Mouse (Mus musculus) forebrain, embryonic 10.5 days (tissue): ENCODE data around the gene Rab23. TPM values are rescaled to one million over a fixed set of nuclear protein-coding genes. Genes with fewer than 3 reads are reported as not detected.

Experiments
- DNase-seq: peaks from one replicate; pipeline ENCODE4 v3.0.0-alpha.2; 2017; ENCODE audit warnings: low spot score; ENCODE audit errors: extremely low spot score
- H3K27ac ChIP-seq: fragments of 300-500 bp; sonication (generic); 2 replicates; pipeline ENCODE4 v1.5.1; 2016; ENCODE audit warnings: mild to moderate bottlenecking
- H3K27me3 ChIP-seq: fragments of 300-500 bp; sonication (generic); 2 replicates; pipeline ENCODE4 v1.6.1; 2016; ENCODE audit warnings: mild to moderate bottlenecking; ENCODE audit not compliant: poor library complexity, severe bottlenecking
- H3K36me3 ChIP-seq: fragments of 300-500 bp; sonication (generic); replicated peaks from 2 replicates; pipeline ENCODE4 v1.6.1; 2016; ENCODE audit warnings: mild to moderate bottlenecking, moderate library complexity
- H3K4me1 ChIP-seq: fragments of 300-500 bp; sonication (generic); 2 replicates; pipeline ENCODE4 v1.6.1; 2016
- H3K4me3 ChIP-seq: fragments of 300-500 bp; sonication (generic); 2 replicates; pipeline ENCODE4 v1.5.1; 2016; ENCODE audit warnings: mild to moderate bottlenecking, moderate library complexity
- H3K9me3 ChIP-seq: fragments of 300-500 bp; sonication (generic); 2 replicates; pipeline ENCODE4 v1.6.1; 2016; ENCODE audit warnings: mild to moderate bottlenecking, moderate library complexity
- WGBS: fragments of 180-500 bp; shearing (Covaris S2); methylation state at CpG from one replicate; pipeline ENCODE4 v1.1.7; 2016; 5-methylcytosine and 5-hydroxymethylcytosine counted together
- polyA plus RNA-seq: library from polyadenylated mRNA; unstranded; fragments of >200 nt; fragmentation: Nextera tagmentation; extraction: Ambion mirVana; gene quantifications from 2 replicates; pipeline ENCODE4 v1.2.1, GENCODE M21; 2016

The Rab23 gene
- polyA plus RNA-seq = 31.1 and 34.8 TPM in 2 replicates

DNA sequence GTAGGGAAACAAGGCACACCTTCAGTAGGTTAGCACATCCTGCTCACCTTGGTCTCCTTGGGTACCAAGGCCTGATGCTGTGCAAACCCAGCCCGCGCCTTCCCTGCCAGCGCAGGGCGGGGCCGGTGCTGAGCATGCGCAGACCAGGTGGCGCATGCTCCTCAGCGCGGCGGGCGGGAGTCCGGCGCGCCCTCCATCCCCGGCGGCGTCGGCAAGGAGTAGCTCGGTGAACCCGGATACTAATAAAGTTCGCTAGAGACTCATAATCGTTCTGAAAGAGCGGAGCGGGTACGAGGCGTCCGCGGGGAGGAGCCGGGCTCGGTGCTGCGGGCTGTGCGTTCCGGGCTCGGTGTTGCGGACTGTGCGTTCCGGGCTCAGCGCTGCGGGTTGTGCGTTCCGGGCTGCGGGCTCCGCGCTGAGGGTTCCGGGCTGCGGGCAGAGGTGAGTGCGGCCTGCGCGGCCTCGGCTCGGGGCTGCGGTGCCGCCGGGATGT lies at the start of gene Rab23:
Gene Rab23, plus strand, starts transcription at position 155 of the 493 bp plus-strand sequence.
- H3K4me3 ChIP-seq = peak within 1 kb of the TSS; percentile 91
- under 1% methylated on average over 54 of the region's 54 CpGs for WGBS
- peaks cover 16% of the 10 kb centered on the region for H3K4me1 ChIP-seq
- DNase-seq = peak; percentile 78
- H3K36me3 ChIP-seq = peaks cover 32% of the 10 kb centered on the region
- no peaks in the 10 kb centered on the region for H3K27me3 ChIP-seq
- no peaks in the 10 kb centered on the region for H3K9me3 ChIP-seq
- peak within 1 kb of the TSS; percentile 96 for H3K27ac ChIP-seq

DNA sequence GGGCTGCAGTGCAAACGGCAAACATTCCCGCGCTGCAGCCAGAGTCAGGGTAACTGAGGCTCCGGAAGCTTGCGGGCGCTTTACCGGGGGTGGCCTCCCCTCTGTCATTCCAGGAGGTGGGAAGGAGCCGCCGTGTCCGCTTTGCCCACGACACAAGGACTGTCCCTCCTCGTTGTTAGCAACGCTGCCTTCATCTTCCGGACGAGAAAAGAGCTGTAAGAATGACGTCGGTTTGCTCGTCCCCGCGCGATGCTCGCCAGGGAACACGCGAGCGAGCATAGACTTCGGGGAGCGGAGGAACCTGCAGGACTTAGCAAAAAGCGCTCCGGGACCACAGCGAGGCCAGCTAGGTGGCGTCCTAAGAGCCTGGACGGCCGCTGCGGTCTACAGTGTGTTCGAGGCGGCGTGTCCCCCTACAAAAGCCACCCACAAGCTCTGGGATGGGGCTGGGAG lies 49.5 kb upstream of the Rab23 start:
- Histone ChIP-seq H3K27ac (peak overlapping the region; percentile 88), H3K4me3 (peak overlapping the region; percentile 73), H3K27me3 (no peaks in the 10 kb centered on the region), H3K4me1 (peaks cover 16% of the 10 kb centered on the region), H3K9me3 (no peaks in the 10 kb centered on the region), H3K36me3 (peaks cover 32% of the 10 kb centered on the region)
- DNase-seq = peak; percentile 71
- WGBS = under 1% methylated on average over 37 of the region's 37 CpGs

DNA sequence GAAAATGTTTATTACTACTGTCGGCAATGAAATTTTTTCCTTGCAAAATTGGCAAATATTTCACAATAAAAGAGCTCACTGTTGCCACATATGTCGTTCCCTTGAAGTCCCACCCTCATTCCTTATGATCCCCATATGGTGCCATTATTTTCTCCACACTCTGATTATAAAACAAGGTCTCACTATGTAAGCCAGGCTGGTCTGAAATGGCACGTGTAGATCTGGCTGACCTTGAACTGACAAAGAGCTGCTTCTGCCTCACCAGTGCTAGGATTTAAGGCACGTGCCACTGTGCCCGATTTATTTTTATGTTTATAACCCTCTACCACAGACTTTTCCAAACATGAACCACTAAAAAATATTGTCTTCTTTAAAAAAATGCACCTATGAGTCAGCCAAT lies 48.2 kb upstream of the Rab23 start:
- Histone ChIP-seq H3K4me1 (peaks cover 16% of the 10 kb centered on the region), H3K27ac (no peak overlapping the region), H3K9me3 (no peaks in the 10 kb centered on the region), H3K27me3 (no peaks in the 10 kb centered on the region), H3K4me3 (no peak overlapping the region), H3K36me3 (peaks cover 19% of the 10 kb centered on the region)
- 85% methylated on average over 5 of the region's 5 CpGs for WGBS
- DNase-seq = no peak

DNA sequence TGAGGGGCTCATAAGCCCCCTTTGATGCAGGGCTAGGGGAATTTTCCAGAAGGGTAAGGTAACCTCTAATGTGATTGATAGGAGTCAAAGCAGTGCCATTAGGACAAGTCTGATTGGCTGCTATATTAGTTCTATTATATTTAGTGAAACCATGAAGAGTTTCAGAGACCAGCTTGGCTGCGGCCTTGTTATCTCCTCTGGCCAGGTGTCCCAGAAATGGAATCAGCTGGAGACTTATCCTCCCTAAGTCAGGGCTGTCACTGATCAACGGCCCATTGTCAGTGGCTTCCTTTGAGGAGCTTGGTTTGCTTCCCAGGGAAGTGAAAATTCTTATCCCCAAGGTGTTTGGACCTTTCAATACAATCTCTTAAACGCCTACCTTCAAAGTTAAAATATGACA lies 47.6 kb upstream of the Rab23 start:
- H3K27ac ChIP-seq = no peak overlapping the region
- peaks cover 13% of the 10 kb centered on the region for H3K36me3 ChIP-seq
- H3K4me3 ChIP-seq = no peak overlapping the region
- peaks cover 16% of the 10 kb centered on the region for H3K4me1 ChIP-seq
- WGBS = 65% methylated on average over 3 of the region's 3 CpGs
- no peaks in the 10 kb centered on the region for H3K27me3 ChIP-seq
- no peaks in the 10 kb centered on the region for H3K9me3 ChIP-seq
- DNase-seq = no peak

DNA sequence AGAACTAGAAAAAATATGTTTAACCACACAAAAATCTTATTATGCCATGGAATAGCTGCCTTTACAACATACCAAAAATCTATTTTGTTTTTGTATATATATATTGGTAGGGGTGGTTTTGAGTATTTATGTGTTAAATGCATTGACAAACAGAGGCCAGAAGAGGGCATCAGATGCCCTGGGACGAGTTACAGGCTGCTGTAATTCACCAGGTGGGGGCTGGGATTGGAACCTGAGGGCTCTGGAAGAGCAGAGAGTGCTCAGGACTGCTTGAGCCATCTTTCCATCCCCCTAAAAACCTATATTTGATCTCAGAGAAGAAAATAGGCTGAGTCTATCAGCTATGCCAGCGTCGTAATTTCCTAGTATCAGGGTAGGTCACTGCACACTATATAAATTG lies 47.2 kb upstream of the Rab23 start:
- no peak for DNase-seq
- Histone ChIP-seq H3K9me3 (no peaks in the 10 kb centered on the region), H3K4me3 (no peak overlapping the region), H3K36me3 (peaks cover 8% of the 10 kb centered on the region), H3K4me1 (peaks cover 16% of the 10 kb centered on the region), H3K27ac (no peak overlapping the region), H3K27me3 (no peaks in the 10 kb centered on the region)
- WGBS = 19% methylated on average over 3 of the region's 3 CpGs

DNA sequence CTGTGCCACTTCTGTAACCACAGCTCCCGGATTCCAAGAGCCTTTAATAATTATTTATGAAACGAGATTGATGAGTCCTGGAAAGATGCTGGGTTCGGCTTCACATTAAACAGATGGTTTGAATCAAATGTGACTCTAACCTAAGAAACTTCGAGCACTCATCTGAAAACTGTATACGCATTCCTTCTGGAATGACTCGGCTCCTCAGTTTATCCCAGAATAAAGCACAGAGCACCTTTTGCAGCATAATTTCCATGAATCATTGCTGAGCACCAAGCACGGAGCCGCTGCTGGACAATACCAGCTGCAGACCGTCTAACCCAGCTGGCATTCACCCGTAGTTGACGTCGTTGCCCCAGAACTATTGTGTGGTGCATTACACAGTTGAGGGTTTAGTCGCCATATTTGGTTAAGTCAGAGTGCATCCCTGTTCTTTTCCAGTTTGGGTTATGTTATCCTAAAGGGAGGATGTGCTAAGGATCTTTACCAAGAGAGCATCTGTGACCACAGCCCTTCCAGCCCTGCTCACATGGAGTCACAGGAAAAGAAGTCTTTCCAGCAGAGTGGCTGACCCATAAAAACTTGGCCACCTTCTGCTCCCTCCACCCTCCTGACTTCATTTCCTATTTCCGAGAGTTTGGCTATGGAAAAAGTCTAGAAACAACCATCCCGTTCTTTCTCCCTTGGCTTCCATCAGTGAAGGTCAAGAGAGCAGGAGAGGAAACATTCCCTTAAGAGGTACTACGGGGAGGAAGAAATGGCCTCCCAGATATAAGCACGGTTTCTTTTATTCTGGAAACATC lies 46.3 kb upstream of the Rab23 start:
- Histone ChIP-seq H3K27ac (no peak overlapping the region), H3K27me3 (no peaks in the 10 kb centered on the region), H3K4me1 (peaks cover 12% of the 10 kb centered on the region), H3K9me3 (no peaks in the 10 kb centered on the region), H3K36me3 (peaks cover under 1% of the 10 kb centered on the region; the same call in 1 of the 2 replicates), H3K4me3 (no peak overlapping the region)
- WGBS = 88% methylated on average over 17 of the region's 17 CpGs
- no peak for DNase-seq

DNA sequence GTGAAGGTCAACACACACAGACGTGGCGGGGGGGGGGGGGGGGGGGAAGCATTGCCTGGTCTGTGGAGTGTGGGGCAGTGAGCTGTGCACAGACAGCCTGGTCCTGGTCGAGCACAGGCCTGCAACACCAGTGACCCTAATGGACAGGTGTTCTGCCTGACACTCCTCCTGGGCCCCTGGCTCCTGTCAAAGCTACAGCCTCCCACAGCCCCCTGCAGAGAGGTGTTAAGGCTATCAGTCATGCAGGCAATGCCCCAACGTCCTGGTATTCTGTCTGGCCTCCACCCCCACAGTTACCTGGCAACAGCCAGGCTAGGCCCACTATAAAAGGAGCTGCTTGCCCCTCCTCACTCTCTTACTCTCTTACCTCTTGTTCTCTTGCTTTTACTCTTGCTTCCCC lies 39.3 kb upstream of the Rab23 start:
- Histone ChIP-seq H3K36me3 (no peaks in the 10 kb centered on the region), H3K4me3 (no peak overlapping the region), H3K27ac (no peak overlapping the region), H3K9me3 (peaks cover 3% of the 10 kb centered on the region; the same call in 1 of the 2 replicates), H3K27me3 (no peaks in the 10 kb centered on the region), H3K4me1 (no peaks in the 10 kb centered on the region)
- DNase-seq = no peak
- WGBS = 56% methylated on average over 4 of the region's 4 CpGs

DNA sequence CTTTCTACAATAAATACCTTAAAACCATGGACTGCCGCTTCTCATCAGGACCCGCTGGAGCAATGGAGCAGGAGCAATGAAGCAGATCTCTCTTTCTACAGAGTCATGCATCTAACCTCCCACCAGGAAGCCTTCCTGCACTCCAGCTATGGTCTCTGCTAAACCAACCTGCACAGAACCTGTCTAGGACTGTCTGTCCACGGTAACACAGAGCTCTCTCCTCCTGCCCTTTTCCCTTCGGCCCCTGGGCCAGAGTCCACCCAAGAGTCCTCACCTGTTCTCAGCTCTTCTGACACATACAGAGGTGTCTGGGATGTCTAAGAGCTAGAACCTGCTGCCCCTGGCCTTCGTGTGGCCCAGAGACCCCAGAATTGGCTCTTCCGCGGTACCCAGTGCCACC lies 38.8 kb upstream of the Rab23 start:
- Histone ChIP-seq H3K27me3 (no peaks in the 10 kb centered on the region), H3K36me3 (no peaks in the 10 kb centered on the region), H3K9me3 (peaks cover 5% of the 10 kb centered on the region), H3K4me3 (no peak overlapping the region), H3K4me1 (no peaks in the 10 kb centered on the region), H3K27ac (no peak overlapping the region)
- 93% methylated on average over 7 of the region's 7 CpGs for WGBS
- DNase-seq = no peak

DNA sequence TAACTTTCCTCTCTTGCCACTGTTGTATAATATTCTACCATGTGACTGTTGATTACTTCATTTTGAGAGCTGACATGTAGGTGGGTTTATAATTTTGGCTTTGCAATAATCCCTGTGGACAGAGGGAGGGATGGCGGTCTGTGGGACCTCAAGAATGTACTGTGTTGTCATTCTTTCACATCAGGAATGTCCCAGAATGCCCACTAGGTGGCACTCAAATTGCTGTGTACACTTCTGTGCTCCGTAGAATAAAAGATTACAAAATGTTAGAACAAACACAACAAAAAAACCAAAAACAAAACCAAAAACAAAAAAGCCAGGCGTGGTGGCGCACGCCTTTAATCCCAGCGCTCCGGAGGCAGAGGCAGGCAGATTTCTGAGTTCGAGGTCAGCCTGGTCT lies 35.2 kb upstream of the Rab23 start:
- Histone ChIP-seq H3K36me3 (no peaks in the 10 kb centered on the region), H3K27ac (no peak overlapping the region), H3K9me3 (peaks cover 5% of the 10 kb centered on the region), H3K4me1 (no peaks in the 10 kb centered on the region), H3K4me3 (no peak overlapping the region), H3K27me3 (no peaks in the 10 kb centered on the region)
- WGBS = 74% methylated on average over 8 of the region's 8 CpGs
- no peak for DNase-seq

DNA sequence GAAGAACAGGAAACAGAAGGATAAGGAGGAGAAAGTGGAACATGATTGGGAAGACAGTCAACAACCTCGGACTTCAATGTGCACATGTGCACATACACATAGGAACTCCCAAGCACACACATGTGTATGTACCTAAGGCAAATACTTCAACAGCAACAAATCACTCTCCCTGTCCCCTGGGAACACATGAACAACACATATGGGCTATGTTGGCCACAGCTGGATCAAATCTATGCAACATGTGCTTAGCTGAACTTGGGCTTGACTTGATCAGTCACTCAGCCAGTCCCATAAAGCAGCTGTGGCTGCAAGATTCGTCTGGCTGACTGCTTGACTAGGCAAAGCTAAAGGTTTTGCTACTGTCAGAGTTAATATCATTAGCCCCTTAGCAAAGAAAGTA lies 30.9 kb upstream of the Rab23 start:
- no peak for DNase-seq
- H3K9me3 ChIP-seq = peaks cover 3% of the 10 kb centered on the region; the same call in 1 of the 2 replicates
- H3K36me3 ChIP-seq = no peaks in the 10 kb centered on the region
- no peak overlapping the region for H3K27ac ChIP-seq
- H3K4me3 ChIP-seq = no peak overlapping the region
- H3K27me3 ChIP-seq = no peaks in the 10 kb centered on the region
- H3K4me1 ChIP-seq = no peaks in the 10 kb centered on the region
- WGBS = 67% methylated on average over 2 of the region's 2 CpGs

DNA sequence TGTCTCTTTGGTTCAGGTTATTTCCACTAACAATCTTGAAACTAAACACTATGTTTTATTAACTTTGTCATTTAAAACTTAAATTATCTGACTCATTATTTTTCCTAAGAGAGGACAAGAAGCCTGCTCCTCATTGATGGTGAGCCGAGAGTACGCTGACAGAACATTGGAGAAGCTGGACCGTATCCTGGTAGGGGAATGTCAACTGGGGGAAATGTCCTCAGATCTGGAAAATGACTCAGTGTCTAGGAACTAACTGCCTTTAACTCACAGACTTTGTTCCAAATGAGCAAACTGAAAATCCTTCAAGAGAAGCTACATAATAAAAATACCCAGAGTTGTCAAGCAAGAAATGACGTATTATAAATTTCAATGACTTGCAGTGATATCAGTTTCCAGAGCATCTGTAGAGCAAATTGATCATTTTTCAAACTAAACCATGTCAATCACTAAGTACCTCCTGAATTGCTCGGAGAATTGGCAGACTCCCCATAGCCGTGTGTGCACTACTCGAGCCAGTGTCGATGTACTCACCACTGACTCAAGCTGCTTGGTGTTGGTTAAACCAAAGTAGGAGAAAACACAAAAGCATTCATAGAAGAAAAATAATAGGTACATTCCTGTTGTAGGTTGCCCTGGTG lies 30.1 kb upstream of the Rab23 start:
- no peaks in the 10 kb centered on the region for H3K4me1 ChIP-seq
- no peaks in the 10 kb centered on the region for H3K27me3 ChIP-seq
- no peaks in the 10 kb centered on the region for H3K36me3 ChIP-seq
- H3K4me3 ChIP-seq = no peak overlapping the region
- WGBS = 92% methylated on average over 8 of the region's 8 CpGs
- no peak overlapping the region for H3K27ac ChIP-seq
- DNase-seq = no peak
- peaks cover 3% of the 10 kb centered on the region; the same call in 1 of the 2 replicates for H3K9me3 ChIP-seq

DNA sequence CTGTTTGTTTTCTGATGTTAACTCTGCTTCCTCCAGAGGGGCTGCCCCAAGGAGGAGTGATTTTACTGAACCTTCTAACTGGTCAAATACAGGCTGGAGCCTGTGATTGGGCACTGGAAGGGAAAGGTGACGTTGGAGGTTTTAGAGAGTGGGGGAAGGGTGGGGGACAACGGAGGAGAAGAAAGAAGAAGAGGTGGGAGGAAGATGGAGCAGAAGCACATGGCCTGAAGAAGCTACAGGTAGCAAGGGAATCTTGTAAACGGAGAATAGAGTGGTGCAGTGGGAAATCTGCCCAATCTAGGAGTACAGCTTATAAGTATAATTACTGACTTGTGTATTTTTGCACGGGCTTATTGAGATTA lies 29.6 kb upstream of the Rab23 start:
- Histone ChIP-seq H3K27ac (no peak overlapping the region), H3K36me3 (no peaks in the 10 kb centered on the region), H3K9me3 (peaks cover 3% of the 10 kb centered on the region; the same call in 1 of the 2 replicates), H3K4me1 (no peaks in the 10 kb centered on the region), H3K4me3 (no peak overlapping the region), H3K27me3 (no peaks in the 10 kb centered on the region)
- 57% methylated on average over 4 of the region's 4 CpGs for WGBS
- no peak for DNase-seq

DNA sequence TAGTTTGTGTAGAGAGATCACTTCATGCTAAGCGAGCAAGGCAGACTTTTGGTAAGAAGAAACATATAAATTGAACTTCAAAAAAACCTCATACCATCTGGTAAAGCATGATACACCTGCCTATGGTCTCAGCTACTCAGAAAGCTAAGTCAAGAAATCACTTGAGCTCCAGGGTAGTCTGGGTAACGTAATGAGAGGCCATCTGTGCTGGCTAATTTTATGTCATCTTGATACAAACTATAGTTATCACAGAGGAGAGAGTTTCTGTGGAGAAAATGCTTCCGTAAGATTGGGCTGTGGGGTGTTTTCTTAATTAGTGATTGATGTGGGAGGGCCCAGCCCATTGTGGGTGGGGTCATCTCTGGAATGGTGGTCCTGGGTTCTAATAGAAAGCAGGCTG lies 25.8 kb upstream of the Rab23 start:
- no peak overlapping the region for H3K4me3 ChIP-seq
- H3K36me3 ChIP-seq = no peaks in the 10 kb centered on the region
- no peaks in the 10 kb centered on the region for H3K4me1 ChIP-seq
- no peak overlapping the region for H3K27ac ChIP-seq
- no peaks in the 10 kb centered on the region for H3K27me3 ChIP-seq
- no peaks in the 10 kb centered on the region for H3K9me3 ChIP-seq
- DNase-seq = no peak
- WGBS = 90% methylated on average over 3 of the region's 3 CpGs
